Mouse (Mus musculus) olfactory bulb, adult 2 months (tissue): Measurements from ENCODE around the gene Ctrb1.

Experiments
- CTCF ChIP-seq: fragments of 200-500 bp; IDR thresholded peaks from 2 replicates; pipeline ENCODE4 v1.5.1; 2012; ENCODE audit warnings: low read depth, mild to moderate bottlenecking, low read length, moderate library complexity; ENCODE audit not compliant: insufficient read depth
- POLR2A ChIP-seq: fragments of 200-500 bp; IDR thresholded peaks from 2 replicates; pipeline ENCODE4 v1.6.1; 2012; ENCODE audit warnings: mild to moderate bottlenecking, low read depth, low read length, moderate library complexity; ENCODE audit not compliant: insufficient read depth

DNA sequence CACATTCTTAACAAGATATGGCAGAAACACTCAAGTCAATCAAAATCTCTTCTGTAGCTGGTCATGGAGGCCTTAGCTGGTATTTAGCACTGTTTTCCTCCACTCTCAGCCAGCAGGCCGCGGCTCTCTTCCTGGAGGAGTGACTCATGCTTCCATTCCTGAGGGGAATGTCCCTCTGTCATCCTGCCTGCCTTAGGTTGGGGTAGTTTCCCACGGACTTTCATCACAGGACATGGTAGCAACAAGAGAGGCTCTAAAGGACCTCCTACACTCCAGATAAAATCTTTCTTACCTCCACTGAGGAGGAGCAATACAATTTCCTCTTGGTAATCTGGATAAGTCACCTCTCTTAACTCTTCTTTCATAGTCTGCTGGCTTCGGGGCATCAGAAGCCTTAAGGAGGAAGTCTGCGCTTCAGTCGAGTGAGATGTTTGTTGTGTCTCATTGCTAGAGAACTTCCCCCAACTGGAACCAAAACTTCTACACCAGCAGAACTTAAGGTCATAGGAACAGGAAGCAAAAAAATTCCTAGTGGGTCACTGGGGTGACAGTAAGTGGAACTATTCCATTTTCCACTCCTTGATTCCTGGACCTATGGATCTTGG lies 31.9 kb downstream of the Ctrb1 start:
- TF ChIP-seq CTCF = no peak
- TF ChIP-seq POLR2A = no peak
